Mouse (Mus musculus) lung, adult 2 months (tissue): ENCODE results near the gene Cacna1c.

Experiments
- CTCF ChIP-seq: fragments of 200-500 bp; IDR thresholded peaks from 2 replicates; pipeline ENCODE4 v1.5.1; 2011; ENCODE audit warnings: mild to moderate bottlenecking, low read length, control low read depth; ENCODE audit not compliant: insufficient read depth
- POLR2A ChIP-seq: fragments of 200-500 bp; IDR thresholded peaks from 2 replicates; pipeline ENCODE4 v1.6.1; 2011; ENCODE audit warnings: low read depth, mild to moderate bottlenecking, control low read depth, low read length, borderline replicate concordance; ENCODE audit errors: extremely low read depth

DNA sequence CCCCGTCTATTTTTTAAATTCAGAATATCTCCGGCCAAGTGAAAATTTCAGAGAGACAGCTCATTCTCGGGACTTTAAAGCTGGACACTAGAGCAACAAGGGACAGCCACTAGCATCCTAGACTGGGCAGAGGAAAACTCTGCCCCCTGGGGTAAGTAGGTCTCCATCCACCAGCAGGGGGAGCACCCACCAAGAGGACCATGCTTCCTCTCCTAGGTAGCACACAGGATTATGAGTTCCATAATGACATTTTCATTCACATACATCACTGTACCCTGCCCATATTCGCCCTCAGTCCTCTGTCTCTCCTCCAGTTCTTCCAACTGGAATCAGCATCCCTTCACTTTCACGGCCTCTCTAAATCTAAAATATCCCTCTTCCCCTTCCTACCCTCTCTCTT is 66.6 kb downstream of the Cacna1c start:
- TF ChIP-seq POLR2A (no peak), CTCF (peak; percentile 77)
